Mouse (Mus musculus): ENCODE data around the gene Clcc1.
"Not testable (repeated sequence)": the region's sequence is repeated elsewhere in the genome, so short reads cannot be mapped to it uniquely, and the experiment has no call there.

Clcc1 gene

GRCm38 (mm10) chr3:108653710-108654379 lies at the start of gene Clcc1:
Gene Clcc1 (plus strand): TSS chr3:108653913.
- peak; percentile 93 for DNase-seq

- no peak for DNase-seq
These were observed 44.8 kb upstream of the Clcc1 start for GRCm38 (mm10) chr3:108608906-108609305.

- DNase-seq, result no peak
These were observed 19.0 kb upstream of the Clcc1 start for GRCm38 (mm10) chr3:108634761-108635160.

GRCm38 (mm10) chr3:108639412-108639811 lies 14.3 kb upstream of the Clcc1 start:
- no peak for DNase-seq

GRCm38 (mm10) chr3:108640998-108641397 lies 12.7 kb upstream of the Clcc1 start:
- DNase-seq, result no peak

DNA sequence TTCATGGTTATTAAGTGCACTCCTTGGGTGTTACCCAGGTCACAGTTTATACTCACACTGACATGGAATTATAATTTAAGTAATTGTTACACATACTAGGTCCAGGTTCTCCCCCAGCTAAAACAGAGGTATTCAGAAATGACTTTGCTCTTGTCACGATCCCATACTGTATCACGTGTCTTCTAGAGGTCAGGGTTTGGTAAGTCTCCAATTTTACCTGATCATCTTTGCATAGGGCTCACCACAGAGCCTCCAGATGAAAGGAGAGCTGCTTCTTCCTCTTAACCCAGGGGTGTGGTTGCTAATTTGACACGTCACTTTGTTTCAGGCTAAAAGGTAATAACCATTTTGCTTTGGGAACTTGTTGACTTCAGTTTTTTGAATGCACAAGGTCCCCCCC lies 8.9 kb upstream of the Clcc1 start:
- no peak for DNase-seq

GRCm38 (mm10) chr3:108646036-108646435 lies 7.7 kb upstream of the Clcc1 start:
- DNase-seq, result no peak

DNA sequence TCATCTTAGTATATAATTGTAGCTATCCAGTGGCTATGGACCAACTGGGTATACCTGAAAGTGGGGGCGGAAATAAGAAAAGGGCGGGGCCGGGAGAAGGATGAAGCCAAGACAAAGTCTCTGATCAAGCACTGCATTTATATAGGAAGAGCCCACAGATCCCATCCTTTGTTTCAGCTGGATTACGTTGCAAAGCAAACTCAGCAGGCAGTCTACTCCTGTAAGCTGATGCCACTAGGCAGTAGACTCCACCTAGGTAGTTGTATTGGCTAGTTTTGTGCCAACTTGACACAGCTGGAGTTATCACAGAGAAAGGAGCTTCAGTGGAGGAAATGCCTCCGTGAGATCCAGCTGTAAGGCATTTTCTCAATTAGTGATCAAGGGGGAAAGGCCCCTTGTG lies 6.0 kb upstream of the Clcc1 start:
- not testable (repeated sequence) for DNase-seq

DNA sequence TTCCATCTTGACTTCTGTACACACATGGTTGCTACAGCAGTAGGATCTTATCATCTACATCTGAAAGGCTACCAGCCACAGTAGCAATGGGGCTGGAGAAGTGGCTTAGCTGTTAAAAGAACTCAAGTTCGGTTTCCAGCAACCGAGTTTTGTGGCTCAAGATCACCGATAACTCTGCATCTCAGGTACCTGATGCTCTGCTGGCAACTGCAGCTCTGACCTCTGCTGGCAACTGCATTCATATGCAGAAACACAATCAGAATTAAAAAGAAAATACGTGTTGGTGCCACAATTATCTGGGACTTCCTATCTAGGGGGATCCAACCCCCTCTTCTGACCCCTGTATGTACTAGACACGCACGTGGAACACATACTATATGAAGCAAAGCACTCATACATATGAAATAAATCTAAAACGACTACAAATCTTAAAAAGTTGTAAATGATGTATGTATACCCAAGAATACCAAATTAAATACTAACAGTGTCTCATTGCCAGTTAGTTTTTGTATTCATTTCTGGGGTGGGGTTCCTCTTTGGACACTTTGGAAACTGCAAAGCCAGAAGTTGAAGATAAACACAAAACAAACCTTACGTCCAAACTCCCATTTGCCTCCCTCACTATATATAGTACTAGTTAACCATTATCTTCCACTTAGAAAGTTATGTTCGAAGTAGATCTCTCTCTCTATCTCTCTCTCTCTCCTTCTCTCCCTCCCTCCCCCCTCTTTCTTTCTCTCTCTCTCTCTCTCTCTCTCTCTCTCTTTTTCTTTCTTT lies 659 bp upstream of the Clcc1 start:
- no peak for DNase-seq

GRCm38 (mm10) chr3:108654566-108654965 lies 853 bp downstream of the Clcc1 start:
- DNase-seq, result no peak

GRCm38 (mm10) chr3:108655486-108655885 lies 1.8 kb downstream of the Clcc1 start:
- no peak for DNase-seq

- no peak for DNase-seq
These were observed 4.9 kb downstream of the Clcc1 start for GRCm38 (mm10) chr3:108658612-108659011.

DNA sequence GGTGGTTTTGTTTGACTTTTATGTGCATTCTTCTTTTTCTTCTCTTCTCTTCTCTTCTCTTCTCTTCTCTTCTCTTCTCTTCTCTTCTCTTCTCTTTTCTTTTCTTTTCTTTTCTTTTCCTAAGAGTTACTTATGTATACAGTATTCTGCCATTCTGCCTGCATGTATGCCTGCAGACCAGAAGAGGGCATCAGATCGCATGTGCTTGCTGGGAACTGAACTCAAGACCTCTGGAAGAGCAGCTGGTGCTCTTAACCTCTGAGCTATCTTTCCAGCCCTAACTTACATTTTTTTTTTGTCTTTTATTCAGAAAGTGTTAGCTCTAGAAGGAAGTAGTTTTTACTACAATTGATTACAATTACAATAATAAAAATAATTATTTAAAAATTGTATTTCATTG lies 7.2 kb downstream of the Clcc1 start:
- no peak for DNase-seq

- DNase-seq, result no peak
These were observed 22.9 kb downstream of the Clcc1 start for GRCm38 (mm10) chr3:108676616-108677015.

DNA sequence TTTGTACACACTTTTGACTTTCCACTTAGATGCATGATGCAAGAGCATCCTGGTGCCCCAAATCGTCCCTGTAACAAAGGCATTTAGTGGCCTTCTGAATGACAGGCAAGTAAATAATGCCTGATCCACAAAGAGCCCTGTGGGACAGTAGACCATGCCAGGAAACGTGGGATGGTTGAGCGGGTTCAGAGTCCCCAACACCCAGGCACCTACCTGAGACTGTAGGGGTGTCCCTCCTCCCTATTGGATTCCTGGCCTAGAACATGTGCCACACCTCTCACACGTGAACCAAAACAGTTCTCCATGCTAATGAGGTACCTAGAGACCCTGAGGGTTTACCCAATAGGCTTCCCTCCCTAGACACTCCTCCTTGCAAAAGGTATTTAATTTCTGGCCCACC lies 27.3 kb downstream of the Clcc1 start:
- DNase-seq, result no peak

GRCm38 (mm10) chr3:108683597-108683996 lies 29.9 kb downstream of the Clcc1 start:
- DNase-seq, result not testable (repeated sequence)

DNA sequence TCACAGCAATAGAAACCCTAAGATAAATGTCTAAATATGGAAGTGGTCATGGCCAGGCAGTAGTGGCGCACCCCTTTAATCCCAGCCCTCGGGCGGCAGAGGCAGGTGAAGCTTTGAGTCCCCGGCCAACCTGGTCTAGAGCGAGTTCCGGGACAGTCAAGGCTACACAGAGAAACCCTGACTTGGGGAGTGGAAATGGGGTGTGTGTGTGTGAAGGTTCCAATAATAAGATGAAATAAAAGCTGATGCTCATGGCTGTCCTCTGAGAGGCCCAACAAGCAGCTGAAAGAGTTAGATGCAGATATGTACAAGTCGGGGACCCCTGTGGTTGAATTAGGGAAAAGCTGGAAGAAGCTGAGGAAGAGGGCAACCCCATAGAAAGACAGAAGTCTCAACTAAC lies 32.0 kb downstream of the Clcc1 start:
- DNase-seq, result no peak

- no peak for DNase-seq
These were observed 35.3 kb downstream of the Clcc1 start for GRCm38 (mm10) chr3:108689015-108689441.

- DNase-seq, result no peak
These were observed 35.7 kb downstream of the Clcc1 start for GRCm38 (mm10) chr3:108689446-108689845.

DNA sequence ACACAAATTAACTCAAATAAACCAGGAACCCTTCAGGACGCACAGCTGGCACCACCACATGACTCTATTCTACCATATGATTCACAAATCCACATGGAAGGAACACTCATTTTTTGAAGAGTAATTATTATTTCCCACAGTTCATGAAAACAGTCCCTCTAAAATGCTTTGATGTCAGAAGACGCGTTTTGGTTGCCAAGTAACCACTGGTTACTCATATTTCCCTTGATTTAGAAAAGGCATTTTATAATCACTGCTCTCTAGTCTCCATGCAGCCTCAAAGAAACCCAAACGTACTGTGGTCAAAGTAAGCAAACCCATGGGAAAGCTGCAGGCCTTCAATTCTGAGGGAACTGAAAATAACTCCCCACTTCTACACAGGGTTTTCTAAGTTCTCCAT lies 36.3 kb downstream of the Clcc1 start:
- DNase-seq, result no peak

DNA sequence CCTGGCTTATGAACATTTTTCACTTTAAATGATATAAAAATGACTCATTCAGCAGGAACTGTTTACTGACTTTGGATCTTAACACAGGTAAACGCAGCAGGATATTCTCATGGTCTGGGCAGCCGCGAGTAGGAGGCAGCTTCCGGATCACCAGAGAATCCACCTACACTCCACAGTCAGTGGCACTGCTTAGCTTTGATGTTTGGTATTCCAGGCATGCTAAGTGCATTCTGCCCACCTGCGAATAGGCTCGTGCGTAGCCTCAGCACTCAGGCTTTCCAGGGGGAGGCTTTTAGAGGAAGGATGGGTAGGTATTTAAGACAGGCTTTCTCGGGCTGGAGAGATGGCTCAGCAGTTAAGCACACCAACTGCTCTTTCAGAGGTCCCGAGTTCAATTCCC lies 40.6 kb downstream of the Clcc1 start:
- DNase-seq, result no peak

DNA sequence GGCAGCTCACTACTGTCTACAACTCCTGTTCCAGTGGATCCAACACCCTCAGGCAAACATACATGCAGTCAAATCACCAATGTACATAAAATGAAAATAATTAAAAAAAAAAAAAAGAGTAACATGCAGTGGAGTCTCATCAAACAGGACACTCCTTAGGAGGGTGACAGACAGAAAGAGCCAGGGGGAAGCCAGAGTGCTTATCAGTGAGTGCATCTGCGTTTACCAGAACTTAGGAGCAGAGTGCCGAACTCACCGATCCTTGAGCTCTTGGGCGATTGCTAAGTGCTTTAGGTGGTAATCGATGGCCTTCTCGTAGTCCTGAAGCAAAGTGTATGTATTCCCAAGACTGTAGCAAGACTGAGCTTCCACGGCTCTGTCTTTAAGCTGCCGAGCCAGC lies 44.9 kb downstream of the Clcc1 start:
- no peak for DNase-seq

DNA sequence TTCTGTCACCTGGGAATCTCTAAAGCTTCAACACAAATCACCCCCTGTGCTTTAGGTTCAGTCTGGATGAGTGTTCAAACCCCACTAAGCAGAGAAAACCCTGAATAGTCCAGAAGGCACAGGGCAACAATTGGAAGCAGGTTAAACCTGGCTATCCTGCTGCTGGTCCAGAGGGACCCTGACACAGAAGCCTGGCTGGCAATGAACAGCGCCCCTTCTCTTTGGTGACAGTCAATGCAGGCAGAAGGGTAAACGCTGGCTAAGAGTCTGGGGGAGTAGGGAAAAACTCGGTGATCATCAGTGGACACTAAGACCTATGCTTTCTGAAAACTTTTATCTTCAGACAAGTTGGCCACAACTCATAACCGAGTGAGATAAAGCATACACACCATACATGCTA lies 46.1 kb downstream of the Clcc1 start:
- DNase-seq, result no peak

- DNase-seq, result no peak
These were observed 47.5 kb downstream of the Clcc1 start for GRCm38 (mm10) chr3:108701256-108701655.

GRCm38 (mm10) chr3:108702789-108703188 lies 49.1 kb downstream of the Clcc1 start:
- DNase-seq, result no peak
